Mouse (Mus musculus) mouse embryonic stem cell (cell line): ENCODE measurements around the gene Irx5.

Source experiments
- in situ Hi-C, 2 experiments: fragments of 300-500 bp; cut with MboI; formaldehyde crosslinking; loops; 1 replicate in 1 of 2; 3 replicates in 1 of 2; pipeline ENCODE4 v1.14.3; 2019 to 2020; ENCODE audit warnings: low sequenced_read_pairs in 2 of 2, low pct_unique_long_range_greater_than_20kb in 1 of 2, mixed read lengths in 1 of 2; ENCODE audit not compliant: unreplicated experiment in 1 of 2

The Irx5 gene

DNA sequence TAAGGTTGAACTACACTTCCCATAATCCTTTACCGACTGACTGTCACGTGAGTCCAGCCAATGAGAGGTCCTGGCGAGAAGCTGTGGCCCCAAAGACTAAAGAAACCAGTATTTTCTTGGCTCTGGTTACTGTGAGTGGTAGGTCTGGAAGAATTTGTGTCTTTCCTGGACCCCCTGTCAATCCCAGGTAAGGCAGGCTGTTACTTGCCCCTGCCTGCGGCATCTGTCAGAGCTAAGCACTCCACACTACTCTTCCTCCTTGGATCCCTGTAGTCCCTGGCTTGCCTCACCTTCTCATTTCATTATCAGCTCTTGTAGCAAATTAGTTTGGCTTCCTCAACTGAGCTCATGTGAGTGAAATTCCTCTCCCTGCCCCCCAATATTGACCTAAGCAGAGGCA, 30.5 kb downstream of the Irx5 start:
- in situ Hi-C loops = no loop called here

DNA sequence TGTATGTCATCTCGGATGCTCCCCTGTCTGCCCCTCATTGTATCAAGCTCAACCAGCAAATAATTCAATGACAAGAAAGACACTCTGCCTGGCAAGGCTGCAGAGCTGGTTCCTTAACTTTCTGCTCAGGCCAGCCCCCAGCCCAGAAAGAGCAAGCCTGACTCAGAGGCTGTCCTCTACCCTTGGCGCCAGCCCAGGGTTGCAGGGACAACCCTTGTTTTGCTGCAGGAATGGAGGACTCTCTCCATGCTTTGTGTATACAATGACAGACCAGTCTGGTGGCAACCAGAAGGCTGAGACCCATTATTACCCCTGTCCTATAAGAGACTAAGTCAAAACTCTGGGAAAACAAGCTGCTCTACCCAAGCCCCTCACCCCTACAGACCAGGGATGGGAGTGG, 46.8 kb downstream of the Irx5 start:
- in situ Hi-C loops = no loop called here

DNA sequence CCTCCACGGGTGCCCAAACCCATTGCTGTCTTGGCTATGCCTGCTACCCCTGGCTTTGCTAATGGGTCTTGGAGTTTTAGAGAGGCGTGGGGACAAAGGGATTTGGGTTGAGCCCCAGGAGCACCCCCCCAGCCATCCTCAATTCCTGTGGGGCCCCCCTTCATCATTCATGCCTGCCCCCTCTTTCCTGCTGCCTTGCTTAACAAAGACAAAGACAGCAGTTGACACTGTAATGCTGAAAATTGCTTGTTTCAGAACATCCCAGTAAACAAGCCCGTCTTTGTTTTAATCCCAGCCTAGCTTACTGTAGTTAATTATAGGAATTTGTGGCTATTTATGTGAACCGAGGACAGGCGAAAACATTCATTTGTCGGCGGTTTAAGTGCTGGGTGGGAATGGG, 50.7 kb downstream of the Irx5 start:
- in situ Hi-C loops = no loop called here

DNA sequence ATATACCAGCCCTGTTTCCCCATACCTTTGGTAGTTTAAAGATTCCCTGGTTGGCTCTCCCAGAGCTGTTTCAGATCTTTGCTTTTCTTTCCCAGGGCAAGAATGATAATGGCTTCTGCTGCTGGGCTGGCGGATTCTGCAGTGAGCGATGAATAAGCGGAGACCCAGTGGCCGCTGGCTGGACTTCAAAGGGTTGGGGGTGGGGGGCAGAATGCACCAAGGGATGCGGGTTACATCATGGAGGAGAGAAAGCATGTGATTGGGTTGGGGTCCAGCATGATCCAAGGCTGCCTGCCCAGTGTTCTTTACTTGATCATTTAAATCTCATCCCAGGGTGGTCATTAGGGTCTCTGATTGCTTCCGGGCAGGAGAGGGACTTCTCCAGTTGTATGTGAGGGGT, 56.2 kb downstream of the Irx5 start:
- in situ Hi-C loops = no loop called here

DNA sequence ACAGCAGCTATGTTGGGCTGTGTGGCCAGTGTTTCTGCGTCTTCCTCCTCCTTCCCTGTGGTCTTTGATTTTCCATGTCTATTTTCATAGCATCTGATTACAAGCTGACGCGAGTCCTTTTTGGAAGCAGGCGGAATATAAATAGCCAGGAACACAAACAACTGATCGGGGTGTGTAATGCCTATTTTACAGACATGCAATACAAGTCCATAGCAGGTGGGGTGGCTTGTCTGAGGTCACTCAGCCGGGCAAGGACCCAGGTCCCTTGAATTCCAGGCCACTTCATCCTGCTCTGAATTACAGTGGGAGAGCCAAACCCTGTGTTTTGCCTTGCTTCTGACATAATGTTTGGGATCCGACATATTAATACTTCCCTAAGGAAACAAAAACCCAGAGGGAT, 63.2 kb downstream of the Irx5 start:
- in situ Hi-C loops = no loop called here
